Mouse (Mus musculus) CH12.LX (cell line): ENCODE results near the gene Cdkl5.

Source experiments
- BHLHE40 ChIP-seq: IDR thresholded peaks from 2 replicates; pipeline ENCODE4 v1.6.1; 2011; ENCODE audit warnings: mild to moderate bottlenecking, low read depth, low read length, improper control_type of control experiment
- CTCF ChIP-seq, 2 experiments: IDR thresholded peaks in 1 of 2; conservative IDR thresholded peaks in 1 of 2; 2 replicates each; pipeline ENCODE4 v1.5.1; 2011 to 2012; ENCODE audit warnings: low read depth in 2 of 2, low read length in 2 of 2, improper control_type of control experiment in 1 of 2, inconsistent platforms in 1 of 2, mild to moderate bottlenecking in 1 of 2, moderate library complexity in 1 of 2
- ELF1 ChIP-seq: IDR thresholded peaks from 2 replicates; pipeline ENCODE4 v1.6.1; 2014; ENCODE audit warnings: low read depth, mild to moderate bottlenecking, inconsistent platforms, low read length, improper control_type of control experiment
- EP300 ChIP-seq: IDR thresholded peaks from 2 replicates; pipeline ENCODE4 v1.6.1; 2011; ENCODE audit warnings: low read length, improper control_type of control experiment
- IRF4 ChIP-seq: IDR thresholded peaks from 2 replicates; pipeline ENCODE4 v1.6.1; 2014; ENCODE audit warnings: low read depth, mild to moderate bottlenecking, inconsistent platforms, low read length, improper control_type of control experiment
- JUND ChIP-seq: conservative IDR thresholded peaks from 2 replicates; pipeline ENCODE4 v1.6.1; 2011; ENCODE audit warnings: low read depth, low read length, improper control_type of control experiment
- KAT2A ChIP-seq: IDR thresholded peaks from 2 replicates; pipeline ENCODE4 v1.6.1; 2012; ENCODE audit warnings: low read length, improper control_type of control experiment, inconsistent platforms; ENCODE audit not compliant: insufficient replicate concordance
- MAFK ChIP-seq: IDR thresholded peaks from 2 replicates; pipeline ENCODE4 v1.6.1; 2011; ENCODE audit warnings: low read length, improper control_type of control experiment; ENCODE audit not compliant: insufficient replicate concordance
- MAZ ChIP-seq: IDR thresholded peaks from 2 replicates; pipeline ENCODE4 v1.6.1; 2012; ENCODE audit warnings: low read depth, mild to moderate bottlenecking, inconsistent platforms, low read length, improper control_type of control experiment, moderate library complexity
- POLR2A ChIP-seq: IDR thresholded peaks from 2 replicates; pipeline ENCODE4 v1.6.1; 2011; ENCODE audit warnings: low read depth, mild to moderate bottlenecking, improper control_type of control experiment, low read length
- USF1 ChIP-seq: IDR thresholded peaks from 2 replicates; pipeline ENCODE4 v1.6.1; 2014; ENCODE audit warnings: low read depth, mild to moderate bottlenecking, inconsistent platforms, low read length, improper control_type of control experiment
- USF2 ChIP-seq: conservative IDR thresholded peaks from 2 replicates; pipeline ENCODE4 v1.6.1; 2011; ENCODE audit warnings: low read depth, low read length, improper control_type of control experiment
- ZMIZ1 ChIP-seq: IDR thresholded peaks from 2 replicates; pipeline ENCODE4 v1.6.1; 2012; ENCODE audit warnings: low read depth, mild to moderate bottlenecking, inconsistent platforms, low read length, improper control_type of control experiment

DNA sequence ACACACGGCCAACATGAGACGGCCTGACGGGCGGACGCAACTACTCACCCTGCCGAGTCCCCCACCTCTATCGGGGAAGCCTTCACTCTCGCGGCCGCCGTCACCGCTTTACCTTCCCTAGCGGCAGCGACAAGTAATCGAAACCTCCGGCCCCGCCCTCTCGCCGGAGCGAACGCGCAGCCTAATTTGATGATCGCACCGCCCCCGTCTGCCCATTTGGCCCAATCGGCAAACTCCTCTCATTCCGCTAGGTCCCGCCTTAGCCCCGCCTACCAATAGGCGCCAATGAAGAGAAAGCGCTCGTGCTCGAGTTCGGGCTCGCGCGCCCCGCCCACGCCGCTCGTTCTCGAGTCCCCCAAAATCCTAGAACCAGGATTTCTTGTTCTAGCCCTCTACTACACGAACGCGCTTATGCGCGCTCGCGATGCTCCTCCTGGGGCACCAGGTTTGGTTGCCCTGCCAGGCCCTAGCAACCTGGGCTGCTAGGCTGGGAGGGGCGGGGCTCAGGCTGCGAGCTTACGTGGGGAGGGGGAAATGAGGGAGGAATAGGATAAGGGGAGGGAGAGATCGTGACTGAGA is at the start of gene Cdkl5:
- TF ChIP-seq JUND (no peak), POLR2A (peak; percentile 38; the same call in 1 of the 2 replicates), ELF1 (no peak), CTCF (conservative IDR thresholded peaks at IDR 0.05 in 1 of 2, IDR thresholded peaks at IDR 0.05 in 1 of 2; ENCODE audit: low read depth in 2 of 2, low read length in 2 of 2) (no peak; a peak in 1 of 4 replicates), ZMIZ1 (no peak), USF2 (no peak), IRF4 (peak; percentile 35; the same call in 1 of the 2 replicates), MAFK (no peak), KAT2A (no peak), USF1 (no peak), EP300 (no peak), BHLHE40 (no peak), MAZ (no peak; the same call in 1 of the 2 replicates)
